Mouse (Mus musculus) kidney, adult 9 months (tissue): ENCODE results near the gene Pias4.

Source experiments
- DNase-seq: peaks from one replicate; pipeline ENCODE4 v3.0.0; 2022

Gene Pias4

GRCm38 (mm10) chr10:81138131-81138782, 29.5 kb downstream of the Pias4 start:
- peak; percentile 52 for DNase-seq

DNA sequence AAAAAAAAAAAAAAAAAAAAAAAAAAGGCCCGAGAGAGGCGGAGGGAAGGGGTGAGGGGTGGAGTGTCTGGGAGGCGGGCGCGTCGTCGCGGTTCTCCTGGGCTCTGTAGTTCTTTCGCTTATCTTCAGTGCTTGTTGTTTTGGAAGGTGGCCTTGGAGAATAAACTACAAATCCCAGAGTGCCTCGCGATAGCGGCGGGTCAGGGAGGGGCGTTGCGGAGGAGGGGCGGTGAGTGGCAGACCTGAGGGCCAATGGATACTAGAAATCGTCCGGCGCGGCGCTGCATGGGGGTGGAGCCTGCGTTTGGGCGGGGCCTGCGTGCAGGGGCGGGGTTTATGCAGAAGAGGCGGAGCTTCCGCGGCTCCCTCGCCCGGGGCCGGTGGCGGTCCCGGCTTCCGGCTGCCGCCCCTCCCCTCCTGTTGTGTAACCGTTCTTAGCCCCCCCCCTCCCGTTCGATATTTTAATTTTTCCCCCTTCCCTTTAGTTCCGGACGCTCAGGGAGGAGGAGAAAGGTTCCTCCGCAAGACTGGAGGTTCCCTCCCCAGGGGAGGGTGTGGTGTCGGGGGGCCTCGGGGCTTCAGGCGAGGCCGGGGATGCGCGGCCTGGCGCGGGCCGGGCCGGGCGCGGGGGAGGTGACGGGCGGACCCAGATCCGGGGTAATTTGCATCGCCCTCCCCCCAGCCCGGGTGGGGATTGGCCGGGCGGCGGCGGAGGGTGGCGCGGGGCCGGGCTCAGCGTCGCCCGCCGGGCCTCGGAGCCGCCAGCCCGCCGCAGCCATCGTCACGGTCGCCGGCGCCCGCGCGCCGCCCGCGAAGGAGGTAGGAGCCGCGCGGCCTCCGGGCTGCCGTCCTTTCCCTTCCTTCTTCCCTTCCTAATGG, 30.2 kb downstream of the Pias4 start:
- peak; percentile 100 for DNase-seq

- peak; percentile 93 for DNase-seq
Observed at GRCm38 (mm10) chr10:81136706-81137231, 31.0 kb downstream of the Pias4 start.

GRCm38 (mm10) chr10:81135831-81136705, 31.7 kb downstream of the Pias4 start:
- peak; percentile 81 for DNase-seq

- DNase-seq = peak; percentile 74
Observed at GRCm38 (mm10) chr10:81134966-81135681, 32.6 kb downstream of the Pias4 start, which contains the start of gene Zbtb7a. Gene Zbtb7a (plus strand): TSS chr10:81135220.

DNA sequence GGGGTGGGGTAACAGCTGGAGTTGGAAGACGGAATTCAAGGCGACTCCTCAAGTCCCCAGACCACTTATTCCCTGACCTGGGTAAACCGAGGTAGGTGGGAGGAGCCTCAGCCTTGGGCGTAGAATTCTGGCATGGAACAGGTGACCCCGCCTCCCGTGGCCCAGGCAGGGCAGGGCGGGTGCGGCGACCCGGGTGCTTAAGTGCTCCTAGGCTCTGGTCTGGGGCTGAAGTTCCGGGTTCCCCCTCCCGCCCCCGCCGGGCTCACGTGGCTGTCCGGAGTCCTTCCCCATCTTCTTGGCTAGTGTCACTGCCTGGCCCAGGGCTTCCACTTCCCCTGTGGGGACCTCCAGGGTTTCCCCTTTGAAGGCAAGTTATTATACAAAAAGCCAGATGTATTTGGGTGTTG, 33.5 kb downstream of the Pias4 start:
- peak; percentile 91 for DNase-seq

- no peak for DNase-seq
Observed at GRCm38 (mm10) chr10:81123500-81123899, 44.2 kb downstream of the Pias4 start.

GRCm38 (mm10) chr10:81122889-81123288, 44.8 kb downstream of the Pias4 start:
- no peak for DNase-seq

DNA sequence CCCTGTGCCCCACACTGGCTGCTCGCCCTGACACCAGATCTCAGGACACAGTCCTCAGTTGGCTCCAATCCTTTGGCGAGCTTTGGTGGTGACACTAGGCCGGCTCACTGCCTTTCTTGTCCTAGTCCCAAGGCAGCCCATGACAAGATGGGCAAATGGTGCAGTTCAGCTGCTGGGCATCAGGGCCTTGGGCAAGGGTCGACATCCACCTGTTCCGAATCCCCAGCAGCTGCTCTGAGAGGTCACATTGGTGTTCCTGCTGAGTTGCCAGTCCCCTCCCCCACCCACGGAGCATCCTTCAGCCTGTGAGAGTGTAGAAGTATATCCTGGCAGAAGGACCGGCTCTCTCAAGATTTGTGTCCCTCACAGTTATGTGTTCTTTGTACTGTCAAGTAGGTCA, 47.1 kb downstream of the Pias4 start:
- no peak for DNase-seq

DNA sequence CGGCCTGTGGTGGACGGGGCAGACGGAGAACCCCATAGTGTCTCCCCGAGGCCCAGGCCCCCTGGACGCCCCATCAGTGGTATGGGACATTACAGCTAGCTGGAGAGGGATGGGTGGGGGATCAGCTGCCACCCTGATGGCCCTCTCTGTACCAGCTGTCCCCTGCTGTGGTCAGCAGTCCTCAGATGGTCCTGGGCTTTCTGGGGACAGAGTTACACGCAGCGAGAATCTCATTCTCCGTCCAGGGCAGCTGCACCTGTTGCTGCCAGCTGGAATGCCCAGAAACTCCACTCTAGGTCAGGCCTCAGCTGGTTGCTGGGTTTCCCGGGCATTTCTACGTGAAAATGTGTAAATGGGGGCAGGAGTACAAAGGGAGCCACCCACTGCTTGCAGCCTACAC, 48.1 kb downstream of the Pias4 start:
- DNase-seq = no peak

GRCm38 (mm10) chr10:81112946-81113345, 54.8 kb downstream of the Pias4 start:
- no peak for DNase-seq

- peak; percentile 92 for DNase-seq
Observed at GRCm38 (mm10) chr10:81106113-81106721, 61.5 kb downstream of the Pias4 start.

GRCm38 (mm10) chr10:81105565-81106112, 62.1 kb downstream of the Pias4 start, which contains the start of gene Map2k2:
Gene Map2k2 (plus strand): TSS chr10:81105915.
- peak; percentile 97 for DNase-seq
